Mouse (Mus musculus) kidney, adult 10 weeks (tissue): ENCODE data around the gene Dcakd. TPM values are rescaled to one million over a fixed set of nuclear protein-coding genes. Genes with fewer than 3 reads are reported as not detected.

ENCODE experiments used
- polyA plus RNA-seq: library from polyadenylated mRNA; stranded (reverse); fragments of 350-450 nt; fragmentation: Illumina TruSeq; extraction: RNeasy Lipid Tissue Mini Kit (QIAGEN cat#74804); gene quantifications from one replicate; pipeline ENCODE4 v1.2.3, GENCODE M21; 2014; ENCODE audit warnings: low read depth, low replicate concordance

Dcakd gene
- 17.1 TPM for polyA plus RNA-seq

GRCm38 (mm10) chr11:103028176-103028891, at the start of gene Dcakd, which contains the start of gene Nmt1:
Dcakd (minus strand) TSS chr11:103028333.
Nmt1 (plus strand) TSS chr11:103028190.

GRCm38 (mm10) chr11:102946265-102946991, 81.7 kb downstream of the Dcakd start, which contains the start of gene C1ql1:
C1ql1 (minus strand) TSS chr11:102946688.

Other genes with a start within 250 kb of the Dcakd start
- gene Gjc1, start 208.6 kb downstream of the Dcakd start, polyA plus RNA-seq, result 7.6 TPM
- gene Higd1b, start 192.5 kb downstream of the Dcakd start, polyA plus RNA-seq, result not detected
- 21.4 TPM for gene Eftud2, start 147.3 kb downstream of the Dcakd start, polyA plus RNA-seq
- 0.97 TPM for gene Ccdc103, start 147.1 kb downstream of the Dcakd start, polyA plus RNA-seq
- not detected for gene Fam187a, start 143.2 kb downstream of the Dcakd start, polyA plus RNA-seq
- not detected for gene Gfap, start 127.4 kb downstream of the Dcakd start, polyA plus RNA-seq
- not detected for gene Kif18b, start 103.2 kb downstream of the Dcakd start, polyA plus RNA-seq
- not detected for gene C1ql1, start 81.6 kb downstream of the Dcakd start, polyA plus RNA-seq
- 11.0 TPM for gene Nmt1, start 143 bp downstream of the Dcakd start, polyA plus RNA-seq
- not detected for gene Plcd3, start 73.3 kb upstream of the Dcakd start, polyA plus RNA-seq
- gene Acbd4, start 73.3 kb upstream of the Dcakd start, polyA plus RNA-seq, result 5.1 TPM
- 42.3 TPM for gene Hexim1, start 87.9 kb upstream of the Dcakd start, polyA plus RNA-seq
- 0.44 TPM for gene Hexim2, start 104.1 kb upstream of the Dcakd start, polyA plus RNA-seq
- gene Fmnl1, start 142.8 kb upstream of the Dcakd start, polyA plus RNA-seq, result 2.1 TPM
- not detected for gene 1700023F06Rik, start 180.2 kb upstream of the Dcakd start, polyA plus RNA-seq
- not detected for gene Spata32, start 190.1 kb upstream of the Dcakd start, polyA plus RNA-seq
- gene Map3k14, start 239.1 kb upstream of the Dcakd start, polyA plus RNA-seq, result not detected